Mouse (Mus musculus) neural tube, embryonic 13.5 days (tissue): ENCODE measurements at regions not wholly inside any gene's neighbourhood (a gene's known extent, or its start where the extent isn't known, plus 50 kb on each side); places are given as distances from the start of the nearest gene placed in this dataset.

ENCODE experiments used
- ATAC-seq: fragments of 200-750 bp; cut with Nextera tagmentation; 2 replicates; pipeline ENCODE4 v1.8.0; 2017; ENCODE audit warnings: low read depth, mild to moderate bottlenecking, moderate TSS enrichment, moderate library complexity
- H3K27ac ChIP-seq: fragments of 300-500 bp; sonication (generic); replicated peaks from 2 replicates; pipeline ENCODE4 v1.5.1; 2015; ENCODE audit warnings: moderate library complexity, mild to moderate bottlenecking, inconsistent platforms
- H3K27me3 ChIP-seq: fragments of 300-500 bp; sonication (generic); 2 replicates; pipeline ENCODE4 v1.6.1; 2015; ENCODE audit warnings: mild to moderate bottlenecking, inconsistent platforms
- H3K36me3 ChIP-seq: fragments of 300-500 bp; sonication (generic); 2 replicates; pipeline ENCODE4 v1.6.1; 2015; ENCODE audit warnings: mild to moderate bottlenecking, inconsistent platforms
- H3K4me1 ChIP-seq: fragments of 300-500 bp; sonication (generic); replicated peaks from 2 replicates; pipeline ENCODE4 v1.6.1; 2015; ENCODE audit warnings: inconsistent platforms
- H3K4me2 ChIP-seq: fragments of 300-500 bp; sonication (generic); 2 replicates; pipeline ENCODE4 v1.6.1; 2015; ENCODE audit warnings: inconsistent platforms, mild to moderate bottlenecking, moderate library complexity
- H3K4me3 ChIP-seq: fragments of 300-500 bp; sonication (generic); 2 replicates; pipeline ENCODE4 v1.5.1; 2015; ENCODE audit warnings: mild to moderate bottlenecking, inconsistent platforms
- H3K9ac ChIP-seq: fragments of 300-500 bp; sonication (generic); 2 replicates; pipeline ENCODE4 v1.6.1; 2015; ENCODE audit warnings: moderate library complexity, mild to moderate bottlenecking, inconsistent platforms
- H3K9me3 ChIP-seq: fragments of 300-500 bp; sonication (generic); 2 replicates; pipeline ENCODE4 v1.6.1; 2016; ENCODE audit warnings: inconsistent platforms
- WGBS: fragments of 180-500 bp; shearing (Covaris S2); methylation state at CpG from one replicate; pipeline ENCODE4 v1.1.7; 2015; 5-methylcytosine and 5-hydroxymethylcytosine counted together

DNA sequence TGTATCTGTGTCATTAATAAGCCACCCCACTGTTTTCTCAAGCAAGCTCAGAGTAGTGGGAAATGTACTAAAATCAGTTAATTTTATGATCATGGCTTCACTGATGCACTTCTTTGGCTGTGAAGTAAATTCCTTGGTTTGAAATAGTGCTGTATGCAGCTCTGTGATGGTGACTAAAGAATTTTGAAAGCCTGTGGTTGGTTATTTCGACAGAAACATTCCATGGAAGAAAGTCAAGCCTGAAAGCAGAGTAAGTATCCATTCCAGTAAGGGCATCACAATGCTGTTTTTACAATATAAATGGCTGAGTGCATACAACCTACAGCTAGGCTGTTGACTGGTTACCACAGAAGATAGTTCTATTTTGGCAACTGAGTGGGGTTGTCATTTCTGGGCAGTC, 154.2 kb upstream of the Galnt13 start:
- Histone ChIP-seq H3K4me2 (no peak overlapping the region), H3K4me1 (no peaks in the 10 kb centered on the region), H3K9me3 (no peaks in the 10 kb centered on the region), H3K27me3 (no peaks in the 10 kb centered on the region), H3K36me3 (no peaks in the 10 kb centered on the region), H3K9ac (no peak overlapping the region), H3K4me3 (no peak overlapping the region), H3K27ac (no peak overlapping the region)
- no peak for ATAC-seq
- WGBS = 69% methylated on average over 1 of the region's 1 CpGs

DNA sequence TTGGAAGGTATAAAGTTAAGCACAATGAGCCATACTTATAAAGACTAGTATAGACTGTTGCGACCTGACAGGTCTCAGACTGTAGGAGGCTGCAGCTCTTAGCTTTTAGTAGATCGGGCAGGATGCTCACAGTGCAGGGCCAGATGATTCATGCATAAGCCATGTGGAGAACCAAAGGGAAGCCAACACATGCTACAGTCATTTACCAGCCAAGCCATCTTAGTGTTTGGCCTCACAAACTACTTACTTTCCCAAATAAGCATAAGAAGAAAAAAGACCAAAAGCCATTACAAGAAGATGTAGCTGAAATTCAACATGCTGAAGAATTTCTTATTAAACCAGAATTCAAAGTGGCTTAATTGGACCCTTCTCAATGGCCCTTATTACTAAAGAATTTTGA, 152.2 kb upstream of the Galnt13 start:
- H3K4me2 ChIP-seq = no peak overlapping the region
- H3K4me3 ChIP-seq = no peak overlapping the region
- no peak overlapping the region for H3K9ac ChIP-seq
- WGBS = 88% methylated on average over 2 of the region's 2 CpGs
- ATAC-seq = no peak
- no peaks in the 10 kb centered on the region for H3K27me3 ChIP-seq
- H3K4me1 ChIP-seq = no peaks in the 10 kb centered on the region
- H3K27ac ChIP-seq = no peak overlapping the region
- no peaks in the 10 kb centered on the region for H3K9me3 ChIP-seq
- no peaks in the 10 kb centered on the region for H3K36me3 ChIP-seq

DNA sequence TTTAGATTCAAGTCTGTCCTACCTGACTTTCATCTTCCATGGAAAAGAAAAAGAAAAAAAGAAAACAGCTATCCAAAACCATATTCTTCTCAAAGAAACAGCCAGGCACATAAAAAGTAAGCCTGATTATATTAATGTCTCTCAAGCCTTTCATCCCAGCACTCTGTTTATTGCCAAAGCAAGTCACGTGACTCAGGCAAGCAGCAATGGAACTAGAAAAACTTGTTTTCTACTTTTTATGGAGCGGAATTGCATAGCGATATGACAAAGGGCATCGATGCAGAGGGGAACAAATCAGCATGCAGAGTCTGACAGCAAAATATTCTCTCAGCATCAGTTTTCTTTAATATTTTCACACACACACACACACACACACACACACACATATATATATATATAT, 130.6 kb upstream of the Galnt13 start:
- no peaks in the 10 kb centered on the region for H3K4me1 ChIP-seq
- H3K9ac ChIP-seq = no peak overlapping the region
- H3K9me3 ChIP-seq = no peaks in the 10 kb centered on the region
- no peak for ATAC-seq
- H3K4me3 ChIP-seq = no peak overlapping the region
- H3K36me3 ChIP-seq = no peaks in the 10 kb centered on the region
- H3K27me3 ChIP-seq = no peaks in the 10 kb centered on the region
- WGBS = 89% methylated on average over 4 of the region's 4 CpGs
- H3K4me2 ChIP-seq = no peak overlapping the region
- H3K27ac ChIP-seq = no peak overlapping the region

DNA sequence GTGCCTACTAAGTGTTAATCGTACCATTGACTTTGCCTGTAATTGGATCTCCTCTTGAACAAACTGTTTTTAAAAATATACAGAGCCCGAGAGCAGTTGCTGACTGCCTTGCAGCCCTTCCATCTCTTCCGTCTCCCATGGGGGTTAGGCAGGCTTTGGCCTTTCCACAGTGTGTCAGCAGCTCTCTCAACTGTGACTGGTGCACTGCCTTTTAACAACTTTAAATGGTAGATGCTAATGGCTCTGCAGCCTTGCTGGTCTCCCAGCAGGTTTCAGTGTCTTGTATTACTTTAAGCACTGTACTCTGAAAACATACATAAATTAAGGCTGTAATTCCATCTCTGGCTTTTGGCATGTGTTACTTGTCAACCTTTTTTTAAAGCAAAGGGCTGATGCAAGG, 117.6 kb upstream of the Galnt13 start:
- Histone ChIP-seq H3K27me3 (no peaks in the 10 kb centered on the region), H3K9me3 (no peaks in the 10 kb centered on the region), H3K4me2 (no peak overlapping the region), H3K9ac (no peak overlapping the region), H3K27ac (no peak overlapping the region), H3K4me3 (no peak overlapping the region), H3K36me3 (no peaks in the 10 kb centered on the region), H3K4me1 (0 out of 2 replicates have a peak, but pooled peaks cover 4% of the 10 kb centered on the region)
- 52% methylated on average over 3 of the region's 3 CpGs for WGBS
- 0 out of 2 replicates have a peak, but pooled peaks have one; percentile 50 for ATAC-seq

DNA sequence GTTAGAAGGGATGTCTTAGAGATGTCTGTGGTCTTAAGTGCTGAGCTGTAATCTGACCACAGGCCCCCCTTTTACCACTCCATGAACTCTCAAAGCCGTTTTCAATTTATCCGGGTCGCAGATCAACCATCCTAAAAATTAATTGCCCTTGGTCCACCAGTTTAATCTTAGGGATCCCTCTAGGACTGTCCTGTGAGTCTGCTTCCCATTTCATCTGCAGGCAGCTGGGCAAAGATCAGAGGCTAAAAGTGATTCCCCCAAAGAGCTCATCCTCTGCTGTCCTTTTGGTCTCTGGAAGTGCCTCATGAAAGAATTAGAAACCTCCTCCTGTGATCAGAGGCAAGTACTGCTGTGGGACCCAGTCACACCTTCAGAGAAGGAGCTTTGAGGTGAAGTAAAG, 69.2 kb upstream of the Galnt13 start:
- Histone ChIP-seq H3K4me1 (no peaks in the 10 kb centered on the region), H3K4me2 (no peak overlapping the region)

DNA sequence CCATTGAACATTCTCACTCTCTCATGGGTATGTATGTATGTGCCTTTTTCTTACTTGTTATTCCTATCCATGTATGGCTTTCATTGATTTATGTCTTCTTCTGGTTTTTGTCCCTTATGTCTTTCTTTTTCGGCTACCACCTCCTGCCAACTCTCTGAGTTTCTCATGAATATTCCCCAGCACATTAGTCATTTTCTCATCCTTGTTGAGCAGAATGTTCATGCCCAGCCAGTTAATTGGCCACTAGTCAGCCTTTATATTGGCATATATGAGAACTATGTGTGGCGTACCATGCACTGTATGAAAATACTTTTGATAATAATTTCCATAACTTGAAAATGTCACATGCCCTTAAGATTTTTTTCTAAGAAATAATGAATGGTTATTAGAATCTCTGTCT, 56.8 kb upstream of the Galnt13 start:
- Histone ChIP-seq H3K27me3 (no peaks in the 10 kb centered on the region), H3K4me1 (no peaks in the 10 kb centered on the region), H3K27ac (no peak overlapping the region), H3K4me2 (no peak overlapping the region), H3K4me3 (no peak overlapping the region), H3K36me3 (no peaks in the 10 kb centered on the region), H3K9ac (no peak overlapping the region), H3K9me3 (no peaks in the 10 kb centered on the region)
- 75% methylated on average over 2 of the region's 2 CpGs for WGBS
- ATAC-seq = no peak

More for the DNA sequence above, 69.2 kb upstream of the Galnt13 start:
- Histone ChIP-seq H3K4me3 (no peak overlapping the region), H3K27ac (no peak overlapping the region), H3K27me3 (no peaks in the 10 kb centered on the region), H3K36me3 (no peaks in the 10 kb centered on the region), H3K9me3 (no peaks in the 10 kb centered on the region), H3K9ac (no peak overlapping the region)
- no peak for ATAC-seq
- WGBS = 41% methylated on average over 3 of the region's 3 CpGs
